Mouse (Mus musculus) kidney, postnatal 0 days (tissue): ENCODE data around the gene Ntn4. TPM values are rescaled to one million over a fixed set of nuclear protein-coding genes. Genes with fewer than 3 reads are reported as not detected.

Source experiments
- ATAC-seq: fragments of 200-750 bp; cut with Nextera tagmentation; replicated peaks from 2 replicates; pipeline ENCODE4 v1.8.0; 2017; ENCODE audit warnings: low read depth, moderate number of reproducible peaks, moderate TSS enrichment, moderate library complexity; ENCODE audit not compliant: low FRiP score
- DNase-seq: peaks from one replicate; pipeline ENCODE4 v3.0.0-alpha.2; 2016; ENCODE audit warnings: low spot score
- H3K27ac ChIP-seq: fragments of 300-500 bp; sonication (generic); 2 replicates; pipeline ENCODE4 v1.5.1; 2014; ENCODE audit warnings: mild to moderate bottlenecking
- H3K27me3 ChIP-seq: fragments of 300-500 bp; sonication (generic); 2 replicates; pipeline ENCODE4 v1.6.1; 2014; ENCODE audit warnings: low read length, mixed read lengths; ENCODE audit not compliant: insufficient read depth
- H3K36me3 ChIP-seq: fragments of 300-500 bp; sonication (generic); 2 replicates; pipeline ENCODE4 v1.6.1; 2014; ENCODE audit warnings: low read length, mixed read lengths; ENCODE audit not compliant: insufficient read depth
- H3K4me1 ChIP-seq: fragments of 300-500 bp; sonication (generic); replicated peaks from 2 replicates; pipeline ENCODE4 v1.6.1; 2014; ENCODE audit warnings: antibody characterized with exemption, low read length, mixed read lengths; ENCODE audit not compliant: insufficient read depth
- H3K4me2 ChIP-seq: fragments of 300-500 bp; sonication (generic); 2 replicates; pipeline ENCODE4 v1.6.1; 2014; ENCODE audit warnings: mild to moderate bottlenecking, low read length, moderate library complexity, mixed read lengths
- H3K4me3 ChIP-seq: fragments of 300-500 bp; sonication (generic); replicated peaks from 2 replicates; pipeline ENCODE4 v1.5.1; 2014; ENCODE audit warnings: low read depth, low read length
- H3K9ac ChIP-seq: fragments of 300-500 bp; sonication (generic); 2 replicates; pipeline ENCODE4 v1.6.1; 2014; ENCODE audit warnings: low read depth, low read length
- H3K9me3 ChIP-seq: fragments of 300-500 bp; sonication (generic); replicated peaks from 2 replicates; pipeline ENCODE4 v1.6.1; 2016; ENCODE audit warnings: low read length, inconsistent platforms, mixed read lengths
- CTCF ChIP-seq: IDR thresholded peaks from 2 replicates; pipeline ENCODE4 v1.5.1; 2016; ENCODE audit warnings: antibody characterized with exemption, low read depth, mild to moderate bottlenecking, moderate library complexity
- WGBS: fragments of 180-500 bp; shearing (Covaris S2); extraction: QIAGEN DNeasy Blood & Tissue Kit; methylation state at CpG from one replicate; pipeline ENCODE4 v1.1.7; 2014; 5-methylcytosine and 5-hydroxymethylcytosine counted together
- polyA plus RNA-seq: library from polyadenylated mRNA; unstranded; fragments of >200 nt; fragmentation: Nextera tagmentation; extraction: Ambion mirVana; gene quantifications from 2 replicates; pipeline ENCODE4 v1.2.1, GENCODE M21; 2015

The Ntn4 gene
- polyA plus RNA-seq, 1 experiment from 2014 or later, result 1.4 TPM

DNA sequence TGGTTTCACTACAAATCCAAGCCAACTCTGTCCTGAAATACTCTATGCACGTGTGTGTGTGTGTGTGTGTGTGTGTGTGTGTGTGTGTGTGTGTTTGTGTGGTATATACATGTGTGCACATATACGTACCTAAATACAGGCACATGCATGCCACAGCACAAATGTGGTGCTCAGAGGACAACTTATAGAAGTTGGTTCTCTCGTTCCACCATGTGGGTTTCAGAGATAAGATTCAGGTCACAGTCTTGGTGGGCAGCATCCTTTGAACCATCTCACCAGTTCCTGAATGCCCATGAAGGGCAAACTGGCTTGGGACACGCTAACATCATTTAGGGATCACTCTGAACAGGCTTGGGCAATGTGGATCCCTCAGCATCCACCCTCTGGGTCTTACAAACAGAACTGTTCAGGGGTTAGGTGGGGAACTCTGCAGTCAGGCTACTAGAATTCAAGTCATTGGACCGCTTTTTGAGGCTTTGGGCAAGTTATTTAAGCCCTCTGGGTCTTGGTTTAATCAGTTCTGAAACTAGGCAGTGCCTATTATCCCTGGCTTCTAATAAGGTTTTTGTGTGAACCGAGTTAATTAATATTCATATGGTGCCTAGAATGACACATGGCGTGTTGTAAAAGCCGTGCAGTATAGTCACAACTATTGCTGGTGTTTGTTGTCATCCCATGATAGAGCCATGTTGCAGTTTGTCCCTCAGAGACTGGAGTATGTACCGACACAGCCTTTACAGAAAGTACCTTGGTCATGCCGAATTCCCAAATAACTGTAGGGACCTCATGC is 59.4 kb downstream of the Ntn4 start:
- Histone ChIP-seq H3K9me3 (no peaks in the 10 kb centered on the region), H3K4me1 (no peaks in the 10 kb centered on the region), H3K27me3 (no peaks in the 10 kb centered on the region), H3K4me2 (no peak overlapping the region), H3K36me3 (no peaks in the 10 kb centered on the region), H3K4me3 (no peak overlapping the region), H3K27ac (no peak overlapping the region), H3K9ac (no peak overlapping the region)
- DNase-seq (no peak), ATAC-seq (no peak)
- 88% methylated on average over 10 of the region's 10 CpGs for WGBS
- TF ChIP-seq CTCF, result no peak

DNA sequence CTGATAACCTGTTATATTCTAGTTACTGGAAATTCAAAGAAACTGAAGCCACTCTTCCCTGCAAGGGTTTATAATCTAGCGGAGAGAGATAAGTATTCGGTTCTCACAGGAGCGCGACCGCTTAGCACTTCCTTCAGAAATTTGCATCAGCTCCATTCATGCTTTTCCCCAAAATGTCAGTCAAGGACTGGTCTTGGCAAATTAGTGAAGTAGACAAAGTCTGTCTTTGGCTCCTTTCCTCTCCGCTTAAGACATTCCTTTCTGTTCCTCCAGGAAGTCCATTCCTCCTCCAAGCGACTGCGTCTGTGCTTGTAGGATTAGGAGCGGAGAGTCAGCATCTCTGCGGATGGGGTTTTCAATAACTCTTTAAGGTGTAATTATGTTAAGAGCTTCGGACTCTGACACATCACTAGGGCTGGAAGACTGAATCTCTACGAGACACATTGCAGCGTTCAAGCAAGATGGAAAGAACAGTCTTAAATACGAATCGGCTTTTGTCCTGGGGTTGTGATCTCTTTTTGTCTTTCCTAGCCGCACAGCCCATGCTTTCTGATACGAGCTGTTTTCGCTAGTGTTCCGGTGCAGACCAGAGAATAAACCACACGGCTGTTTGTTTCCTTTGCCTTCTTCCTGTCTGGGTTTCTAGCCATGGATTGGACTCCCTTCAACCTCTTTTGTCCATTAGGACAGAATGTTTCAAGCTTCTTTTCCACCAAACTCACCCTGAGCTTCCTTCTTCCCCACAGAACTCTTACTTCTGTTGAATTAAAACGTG is 60.3 kb downstream of the Ntn4 start:
- WGBS, result 74% methylated on average over 21 of the region's 21 CpGs
- DNase-seq (no peak), ATAC-seq (no peak)
- Histone ChIP-seq H3K27ac (no peak overlapping the region), H3K4me3 (no peak overlapping the region), H3K4me1 (no peaks in the 10 kb centered on the region), H3K4me2 (no peak overlapping the region), H3K27me3 (no peaks in the 10 kb centered on the region), H3K9me3 (no peaks in the 10 kb centered on the region), H3K36me3 (no peaks in the 10 kb centered on the region), H3K9ac (no peak overlapping the region)
- no peak for TF ChIP-seq CTCF

DNA sequence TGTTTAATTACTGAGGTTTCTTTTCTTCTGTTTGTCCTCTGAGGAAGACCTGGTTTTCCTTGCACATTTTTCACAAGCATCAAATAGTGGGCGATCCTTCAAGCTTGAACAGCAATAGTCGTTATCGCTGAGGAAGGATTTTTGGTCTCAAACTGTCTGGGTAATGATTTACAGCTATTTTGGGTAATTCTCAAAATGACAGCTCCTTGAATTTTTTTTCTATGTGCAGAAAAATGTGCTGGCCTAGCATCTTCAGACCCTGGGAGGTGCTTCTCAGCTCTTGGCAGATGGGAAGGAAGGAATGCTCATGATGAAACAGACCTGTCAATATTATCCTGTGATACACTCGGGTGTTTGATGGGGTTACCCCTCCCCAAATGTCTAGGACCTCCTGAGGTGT is 63.5 kb downstream of the Ntn4 start:
- Histone ChIP-seq H3K4me1 (no peaks in the 10 kb centered on the region), H3K27me3 (no peaks in the 10 kb centered on the region), H3K9me3 (no peaks in the 10 kb centered on the region), H3K4me2 (no peak overlapping the region), H3K36me3 (no peaks in the 10 kb centered on the region), H3K4me3 (no peak overlapping the region), H3K9ac (no peak overlapping the region), H3K27ac (no peak overlapping the region)
- WGBS, result 68% methylated on average over 4 of the region's 4 CpGs
- no peak for TF ChIP-seq CTCF
- DNase-seq, result no peak
- ATAC-seq, result no peak

DNA sequence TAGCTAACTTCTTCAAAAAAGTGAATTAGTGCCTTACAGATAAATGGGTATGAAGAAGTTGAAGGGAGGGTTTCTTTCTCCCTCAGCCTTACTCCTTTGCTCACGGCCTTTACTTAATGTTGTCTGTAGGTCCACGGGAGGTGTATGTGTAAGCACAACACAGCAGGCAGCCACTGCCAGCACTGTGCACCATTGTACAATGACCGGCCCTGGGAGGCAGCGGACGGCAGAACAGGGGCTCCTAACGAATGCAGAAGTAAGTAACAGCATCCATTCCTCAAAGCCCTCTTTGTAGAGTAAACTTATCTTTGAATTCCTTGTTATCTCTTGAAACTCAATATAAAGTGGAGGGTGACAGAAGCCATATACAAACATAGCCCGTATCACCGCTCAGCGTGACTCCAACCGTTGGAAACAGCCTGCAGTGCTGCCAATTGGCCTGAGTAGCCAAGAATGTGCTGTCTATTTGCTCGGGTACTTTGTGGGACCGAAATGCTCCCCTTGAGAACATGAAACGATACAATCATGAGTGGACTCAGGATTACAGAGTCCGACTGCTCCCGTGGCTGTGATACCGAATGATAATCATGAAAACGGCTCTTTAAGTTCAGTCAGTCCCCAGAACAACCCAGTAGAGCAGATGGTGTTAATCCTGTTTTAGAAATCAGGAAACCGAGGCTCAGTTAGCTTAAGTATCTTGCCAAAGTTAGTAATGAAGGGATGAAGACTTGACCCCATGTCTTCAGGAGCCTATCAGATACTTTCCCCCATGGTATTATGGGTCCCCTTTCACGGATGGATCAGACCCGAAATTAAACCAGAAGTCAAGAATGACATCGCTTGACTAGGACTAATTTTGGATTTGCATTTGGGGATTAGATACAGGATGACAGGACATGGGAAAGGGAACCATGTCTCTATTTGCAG is 66.9 kb downstream of the Ntn4 start:
- no peaks in the 10 kb centered on the region for H3K4me1 ChIP-seq
- ATAC-seq, result no peak
- H3K9ac ChIP-seq, result no peak overlapping the region
- WGBS, result 84% methylated on average over 21 of the region's 21 CpGs
- H3K27ac ChIP-seq, result no peak overlapping the region
- no peak for TF ChIP-seq CTCF
- no peak overlapping the region for H3K4me2 ChIP-seq
- H3K36me3 ChIP-seq, result 0 out of 2 replicates have a peak, but pooled peaks cover 6% of the 10 kb centered on the region
- H3K9me3 ChIP-seq, result no peaks in the 10 kb centered on the region
- no peak overlapping the region for H3K4me3 ChIP-seq
- DNase-seq, result no peak
- H3K27me3 ChIP-seq, result no peaks in the 10 kb centered on the region

DNA sequence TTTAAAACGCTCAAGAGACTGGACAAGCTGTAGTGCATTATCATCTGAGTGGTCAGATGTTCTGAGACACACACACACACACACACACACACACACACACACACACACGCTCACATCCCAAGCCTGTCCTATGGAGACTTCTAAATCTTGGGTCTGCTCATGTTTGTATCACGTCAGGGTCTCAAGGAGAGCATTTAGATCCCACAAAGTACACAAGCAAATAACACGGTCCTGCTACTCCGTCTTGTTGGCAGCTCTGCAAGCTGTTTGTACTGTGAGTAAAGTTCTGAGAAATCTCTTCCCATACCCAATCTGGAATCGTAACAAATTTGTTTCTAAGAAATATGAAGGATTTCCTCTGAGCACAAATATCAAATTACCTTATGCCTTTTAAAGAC is 67.6 kb downstream of the Ntn4 start:
- TF ChIP-seq CTCF, result no peak
- no peak overlapping the region for H3K4me2 ChIP-seq
- no peaks in the 10 kb centered on the region for H3K4me1 ChIP-seq
- H3K36me3 ChIP-seq, result 0 out of 2 replicates have a peak, but pooled peaks cover 6% of the 10 kb centered on the region
- ATAC-seq (no peak), DNase-seq (peak; percentile 17)
- H3K27me3 ChIP-seq, result no peaks in the 10 kb centered on the region
- no peak overlapping the region for H3K9ac ChIP-seq
- no peak overlapping the region for H3K4me3 ChIP-seq
- 68% methylated on average over 6 of the region's 6 CpGs for WGBS
- H3K9me3 ChIP-seq, result no peaks in the 10 kb centered on the region
- no peak overlapping the region for H3K27ac ChIP-seq

DNA sequence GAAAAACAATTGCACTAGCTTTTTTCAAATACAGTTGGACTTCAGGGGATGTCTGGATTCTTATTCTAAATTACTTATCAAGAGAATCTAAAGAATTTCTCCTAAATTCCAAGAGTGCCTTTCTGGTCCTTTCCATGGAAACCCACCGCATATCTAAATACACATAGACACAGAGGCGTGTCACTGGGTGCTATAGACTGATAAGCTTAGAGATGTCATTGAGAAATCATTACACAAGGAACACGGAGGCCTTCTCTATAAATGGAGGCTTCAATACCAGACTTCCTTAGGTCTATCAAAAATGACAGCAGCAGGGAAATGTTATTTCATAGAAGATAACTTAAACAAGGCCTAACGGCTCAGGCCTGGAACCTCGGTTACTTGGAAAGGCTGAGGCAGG is 68.0 kb downstream of the Ntn4 start:
- Histone ChIP-seq H3K9ac (no peak overlapping the region), H3K27me3 (no peaks in the 10 kb centered on the region), H3K36me3 (0 out of 2 replicates have a peak, but pooled peaks cover 6% of the 10 kb centered on the region), H3K27ac (no peak overlapping the region), H3K4me3 (no peak overlapping the region), H3K9me3 (no peaks in the 10 kb centered on the region), H3K4me1 (no peaks in the 10 kb centered on the region), H3K4me2 (no peak overlapping the region)
- DNase-seq (no peak), ATAC-seq (no peak)
- TF ChIP-seq CTCF, result no peak
- 78% methylated on average over 5 of the region's 5 CpGs for WGBS
